Mouse (Mus musculus) neural tube, embryonic 14.5 days (tissue): Measurements from ENCODE around the gene ccdc198. TPM values are rescaled to one million over a fixed set of nuclear protein-coding genes. Genes with fewer than 3 reads are reported as not detected.
"Not testable (repeated sequence)": the region's sequence is repeated elsewhere in the genome, so short reads cannot be mapped to it uniquely, and the experiment has no call there.

ENCODE experiments used
- ATAC-seq: fragments of 200-750 bp; cut with Nextera tagmentation; 2 replicates; pipeline ENCODE4 v1.8.0; 2017; ENCODE audit warnings: low read depth, mild to moderate bottlenecking, moderate TSS enrichment, moderate library complexity
- H3K27ac ChIP-seq: fragments of 300-500 bp; sonication (generic); 2 replicates; pipeline ENCODE4 v1.5.1; 2014; ENCODE audit warnings: low read depth, mild to moderate bottlenecking, control low read depth, low read length, moderate library complexity, mixed read lengths
- H3K27me3 ChIP-seq: fragments of 300-500 bp; sonication (generic); 2 replicates; pipeline ENCODE4 v1.6.1; 2014; ENCODE audit warnings: low read length; ENCODE audit not compliant: control insufficient read depth, insufficient read depth
- H3K36me3 ChIP-seq: fragments of 300-500 bp; sonication (generic); 2 replicates; pipeline ENCODE4 v1.6.1; 2014; ENCODE audit warnings: low read length, mixed read lengths; ENCODE audit not compliant: control insufficient read depth, insufficient read depth
- H3K4me1 ChIP-seq: fragments of 300-500 bp; sonication (generic); 2 replicates; pipeline ENCODE4 v1.6.1; 2014; ENCODE audit warnings: low read length; ENCODE audit not compliant: control insufficient read depth, insufficient read depth
- H3K4me2 ChIP-seq: fragments of 300-500 bp; sonication (generic); 2 replicates; pipeline ENCODE4 v1.6.1; 2014; ENCODE audit warnings: mild to moderate bottlenecking, low read depth, low read length, control low read depth
- H3K4me3 ChIP-seq: fragments of 300-500 bp; sonication (generic); 2 replicates; pipeline ENCODE4 v1.5.1; 2014; ENCODE audit warnings: low read depth, low read length, control low read depth, mixed read lengths
- H3K9ac ChIP-seq: fragments of 300-500 bp; sonication (generic); replicated peaks from 2 replicates; pipeline ENCODE4 v1.6.1; 2014; ENCODE audit warnings: low read depth, mild to moderate bottlenecking, control low read depth, low read length, mixed read lengths
- H3K9me3 ChIP-seq: fragments of 300-500 bp; sonication (generic); 2 replicates; pipeline ENCODE4 v1.6.1; 2016; ENCODE audit warnings: low read length; ENCODE audit not compliant: control insufficient read depth
- WGBS: fragments of 180-500 bp; shearing (Covaris S2); extraction: QIAGEN DNeasy Blood & Tissue Kit; methylation state at CpG from one replicate; pipeline ENCODE4 v1.1.7; 2014; 5-methylcytosine and 5-hydroxymethylcytosine counted together
- polyA plus RNA-seq: library from polyadenylated mRNA; unstranded; fragments of >200 nt; fragmentation: Nextera tagmentation; extraction: Ambion mirVana; gene quantifications from 2 replicates; pipeline ENCODE4 v1.2.1, GENCODE M21; 2014

ccdc198 gene
- polyA plus RNA-seq, 1 experiment from 2014 or later, result 0.28 TPM

DNA sequence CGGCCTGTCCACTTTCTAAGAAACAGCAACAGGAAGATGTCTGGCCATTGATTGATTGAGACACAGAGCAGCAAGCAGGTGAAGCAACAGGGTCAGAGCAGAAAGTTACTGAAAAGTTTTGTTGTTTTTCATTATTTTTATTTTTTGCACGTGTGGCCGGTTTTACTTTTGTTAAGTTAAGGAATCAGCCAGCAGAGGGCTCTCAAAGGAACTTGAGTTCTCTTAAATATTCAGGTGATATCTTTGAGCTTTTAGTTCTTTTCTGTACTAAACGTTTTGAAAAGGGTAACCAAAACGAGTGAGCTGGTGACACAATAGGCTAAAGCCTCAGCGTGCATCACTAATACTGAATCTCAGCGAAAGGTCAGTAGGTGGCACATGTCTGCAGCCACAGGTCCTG is 26.6 kb downstream of the ccdc198 start:
- H3K4me3 ChIP-seq, result no peak overlapping the region
- no peak overlapping the region for H3K4me2 ChIP-seq
- 74% methylated on average over 7 of the region's 7 CpGs for WGBS
- H3K36me3 ChIP-seq, result no peaks in the 10 kb centered on the region
- no peaks in the 10 kb centered on the region for H3K27me3 ChIP-seq
- no peaks in the 10 kb centered on the region for H3K9me3 ChIP-seq
- no peak for ATAC-seq
- H3K9ac ChIP-seq, result no peak overlapping the region
- H3K4me1 ChIP-seq, result no peaks in the 10 kb centered on the region
- H3K27ac ChIP-seq, result no peak overlapping the region

DNA sequence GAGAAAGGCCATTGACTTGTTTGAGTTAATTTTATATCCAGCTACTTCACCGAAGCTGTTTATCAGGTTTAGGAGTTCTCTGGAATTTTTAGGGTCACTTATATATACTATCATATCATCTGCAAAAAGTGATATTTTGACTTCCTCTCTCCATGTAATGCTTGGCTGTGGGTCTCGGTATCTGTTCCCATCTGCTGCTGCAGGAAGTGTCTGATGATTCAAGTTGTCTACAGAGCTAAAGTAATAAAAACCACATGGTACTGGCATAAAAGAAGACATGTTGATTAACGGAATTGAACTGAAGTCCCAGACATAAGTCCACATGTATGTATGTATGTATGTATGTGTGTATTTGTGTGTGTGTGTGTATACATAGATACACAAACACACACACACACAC is 35.1 kb downstream of the ccdc198 start:
- not testable (repeated sequence) for H3K4me2 ChIP-seq, H3K9ac ChIP-seq, ATAC-seq, H3K4me1 ChIP-seq, H3K9me3 ChIP-seq, H3K36me3 ChIP-seq, H3K27me3 ChIP-seq, H3K4me3 ChIP-seq, H3K27ac ChIP-seq
- WGBS, result 90% methylated on average over 3 of the region's 3 CpGs

DNA sequence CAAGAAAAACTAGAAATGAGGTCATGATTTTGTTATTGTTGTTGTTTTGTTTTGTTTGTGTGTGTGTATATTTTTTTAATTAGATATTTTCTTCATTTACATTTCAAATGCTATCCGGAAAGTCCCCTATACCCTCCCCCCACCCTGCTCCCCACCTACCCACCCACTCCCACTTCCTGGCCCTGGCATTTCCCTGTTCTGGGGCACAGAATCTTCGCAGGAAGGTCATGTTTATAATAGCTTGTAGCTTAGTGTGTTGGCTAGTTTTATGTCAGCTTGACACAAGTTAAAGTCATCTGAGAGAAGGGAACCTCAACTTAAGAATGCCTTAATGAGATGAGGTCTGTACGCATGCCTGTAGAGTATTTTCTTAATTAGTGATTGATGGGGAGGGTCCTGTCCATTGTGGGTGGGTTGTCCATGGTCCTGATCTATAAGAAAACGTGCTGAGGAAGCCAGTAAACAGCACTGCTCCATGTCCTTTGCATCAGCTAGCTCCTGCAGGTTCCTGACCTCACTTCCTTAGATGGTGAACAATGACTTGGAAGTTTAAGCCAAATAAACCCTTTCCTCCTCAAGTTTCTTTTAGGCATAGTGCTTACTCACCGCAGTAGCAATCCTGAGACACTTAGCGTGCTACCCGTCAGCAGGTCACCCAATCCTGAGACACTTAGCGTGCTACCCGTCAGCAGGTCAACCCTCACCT is 44.0 kb downstream of the ccdc198 start:
- no peak for ATAC-seq
- H3K4me2 ChIP-seq, result no peak overlapping the region
- H3K36me3 ChIP-seq, result no peaks in the 10 kb centered on the region
- no peaks in the 10 kb centered on the region for H3K4me1 ChIP-seq
- H3K9me3 ChIP-seq, result no peaks in the 10 kb centered on the region
- H3K27me3 ChIP-seq, result no peaks in the 10 kb centered on the region
- 85% methylated on average over 9 of the region's 9 CpGs for WGBS
- no peak overlapping the region for H3K4me3 ChIP-seq
- H3K27ac ChIP-seq, result no peak overlapping the region
- H3K9ac ChIP-seq, result no peak overlapping the region

DNA sequence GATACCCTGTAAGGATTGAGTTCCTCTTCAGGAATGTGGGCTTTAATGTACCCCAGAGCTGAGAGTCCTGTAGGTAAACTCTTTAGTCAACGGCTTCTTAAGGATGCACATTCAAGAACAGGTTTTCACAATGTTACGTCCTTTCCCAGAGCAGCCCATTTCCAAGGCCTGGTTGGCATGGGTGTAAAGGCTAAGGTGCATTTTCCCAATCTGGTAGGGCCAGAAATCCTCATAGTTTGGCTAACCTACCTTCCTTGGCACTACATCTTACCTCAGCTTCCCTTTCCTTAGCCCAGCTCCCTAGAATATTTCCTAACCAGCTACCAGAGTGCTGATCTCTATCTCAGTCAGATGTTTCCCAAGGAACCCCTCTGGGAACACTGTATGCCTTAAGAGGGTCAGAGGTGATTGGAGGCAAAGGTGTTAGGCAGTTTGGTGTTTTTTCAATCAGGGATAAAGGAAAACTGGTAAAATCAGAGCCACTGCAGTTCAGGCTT is 48.2 kb downstream of the ccdc198 start:
- no peak for ATAC-seq
- Histone ChIP-seq H3K4me2 (no peak overlapping the region), H3K27me3 (no peaks in the 10 kb centered on the region), H3K36me3 (no peaks in the 10 kb centered on the region), H3K9me3 (no peaks in the 10 kb centered on the region), H3K4me1 (no peaks in the 10 kb centered on the region), H3K9ac (no peak overlapping the region), H3K4me3 (no peak overlapping the region), H3K27ac (no peak overlapping the region)
- 98% methylated on average over 2 of the region's 2 CpGs for WGBS

DNA sequence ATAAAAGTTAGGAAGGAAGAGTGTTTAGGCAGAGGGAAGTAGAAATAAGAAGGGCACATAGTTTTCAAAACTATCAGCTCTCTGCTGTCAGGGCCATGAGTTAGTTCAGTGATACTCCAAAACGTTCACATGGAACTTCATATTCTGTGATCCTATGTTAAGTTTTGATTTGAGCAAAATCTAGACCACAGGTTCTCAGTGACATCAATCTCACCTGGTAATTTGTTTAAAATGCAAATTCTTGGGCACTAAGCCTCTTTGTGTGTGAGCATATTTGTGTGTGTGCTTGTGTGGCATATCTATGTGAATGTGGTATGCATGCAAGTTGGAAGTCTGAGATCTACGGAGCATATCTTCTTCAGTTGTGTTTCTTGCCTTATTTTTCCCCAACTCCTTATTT is 59.0 kb downstream of the ccdc198 start:
- ATAC-seq, result no peak
- Histone ChIP-seq H3K27ac (no peak overlapping the region), H3K9ac (no peak overlapping the region), H3K4me1 (no peaks in the 10 kb centered on the region), H3K36me3 (peaks cover 7% of the 10 kb centered on the region), H3K9me3 (no peaks in the 10 kb centered on the region), H3K4me3 (no peak overlapping the region), H3K27me3 (no peaks in the 10 kb centered on the region), H3K4me2 (no peak overlapping the region)
- WGBS, result 94% methylated on average over 2 of the region's 2 CpGs

DNA sequence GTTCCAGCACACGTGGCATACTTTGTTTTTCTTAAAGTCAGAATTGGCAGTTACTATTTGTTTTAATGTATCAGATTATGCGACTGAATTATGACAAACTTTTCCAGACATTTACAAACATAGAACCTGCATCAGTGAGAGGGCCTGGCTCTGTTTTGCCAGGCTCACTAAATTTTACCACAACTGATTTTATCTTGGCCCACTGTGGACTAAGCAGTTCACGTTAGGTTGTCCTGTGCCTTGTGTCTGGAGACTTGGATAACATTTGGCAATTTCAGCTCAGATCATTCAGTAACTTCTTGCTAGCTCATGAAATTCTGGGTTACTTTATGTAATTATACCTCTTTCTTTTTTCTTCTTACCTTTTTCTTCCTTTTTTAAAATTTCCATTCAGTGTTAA is 65.5 kb downstream of the ccdc198 start:
- Histone ChIP-seq H3K36me3 (peaks cover 5% of the 10 kb centered on the region), H3K4me2 (no peak overlapping the region), H3K4me1 (peaks cover 4% of the 10 kb centered on the region), H3K27me3 (no peaks in the 10 kb centered on the region), H3K27ac (no peak overlapping the region), H3K4me3 (no peak overlapping the region), H3K9ac (no peak overlapping the region), H3K9me3 (no peaks in the 10 kb centered on the region)
- no peak for ATAC-seq
- WGBS, result 92% methylated on average over 3 of the region's 3 CpGs

DNA sequence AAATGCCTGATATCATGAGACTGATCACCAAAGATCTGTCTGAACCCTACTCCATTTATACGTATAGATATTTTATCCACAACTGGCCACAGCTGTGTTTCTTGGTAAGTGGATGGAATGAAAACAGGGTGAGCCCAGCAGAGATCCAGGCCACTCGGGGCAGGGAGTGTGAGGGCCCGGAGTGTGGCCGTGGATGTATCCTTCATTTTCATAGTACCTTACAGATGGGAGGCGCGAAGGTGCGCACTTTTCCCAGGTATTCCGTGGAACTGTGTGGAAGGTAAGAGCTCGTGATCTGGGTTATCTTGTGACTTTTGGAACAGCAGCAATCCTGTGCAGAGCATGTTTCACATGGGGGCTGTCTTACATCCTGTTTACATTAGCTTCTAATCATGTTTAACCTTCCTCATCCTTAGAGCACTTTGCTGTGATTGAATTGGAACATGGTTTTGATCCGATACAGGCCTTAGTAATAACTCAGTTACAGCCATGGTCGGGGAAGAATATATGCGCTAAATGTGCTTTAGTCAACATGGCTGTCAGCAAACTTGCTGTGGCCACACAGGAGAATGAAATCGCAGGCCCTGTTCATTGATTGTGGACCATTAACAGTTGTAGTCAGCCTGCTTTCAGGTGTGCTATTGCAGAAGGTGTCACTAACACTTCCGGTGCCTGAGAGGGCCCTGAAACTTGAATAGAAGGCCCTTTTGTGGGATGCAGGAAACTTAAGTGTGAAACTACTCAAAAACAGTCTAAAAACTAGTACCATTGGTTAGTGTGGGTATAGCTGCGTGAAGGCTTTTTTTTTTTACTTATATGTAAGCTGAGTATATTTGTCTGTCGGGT is 71.8 kb downstream of the ccdc198 start:
- Histone ChIP-seq H3K4me3 (peak overlapping the region; percentile 94), H3K4me2 (peak overlapping the region; percentile 94), H3K9me3 (no peaks in the 10 kb centered on the region), H3K9ac (peak overlapping the region; percentile 98), H3K27ac (peak overlapping the region; percentile 87), H3K4me1 (peaks cover 28% of the 10 kb centered on the region), H3K27me3 (no peaks in the 10 kb centered on the region), H3K36me3 (peaks cover 5% of the 10 kb centered on the region; the same call in 1 of the 2 replicates)
- no peak for ATAC-seq
- 55% methylated on average over 16 of the region's 16 CpGs for WGBS

DNA sequence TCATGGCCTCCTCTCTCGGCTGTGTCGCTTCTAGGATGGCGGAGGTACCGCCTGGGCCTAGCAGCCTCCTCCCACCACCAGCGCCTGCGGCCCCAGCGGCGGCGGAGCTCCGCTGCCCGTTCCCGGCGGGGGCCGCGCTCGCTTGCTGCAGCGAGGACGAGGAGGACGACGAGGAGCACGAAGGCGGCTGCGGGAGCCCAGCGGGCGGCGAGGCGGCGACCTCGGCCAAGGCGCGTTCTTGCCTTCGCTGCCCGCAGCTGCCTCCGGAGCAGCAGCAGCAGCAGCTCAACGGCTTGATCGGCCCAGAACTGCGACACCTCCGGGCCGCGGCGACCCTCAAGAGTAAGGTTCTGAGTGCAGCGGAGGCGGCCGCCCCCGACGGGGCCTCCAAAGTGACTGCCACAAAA is 72.7 kb downstream of the ccdc198 start:
- peak overlapping the region; percentile 98 for H3K9ac ChIP-seq
- peak overlapping the region; percentile 87 for H3K27ac ChIP-seq
- no peaks in the 10 kb centered on the region for H3K27me3 ChIP-seq
- peak; percentile 87 for ATAC-seq
- H3K4me1 ChIP-seq, result peaks cover 28% of the 10 kb centered on the region
- under 1% methylated on average over 40 of the region's 46 CpGs for WGBS
- peaks cover 5% of the 10 kb centered on the region; the same call in 1 of the 2 replicates for H3K36me3 ChIP-seq
- peak overlapping the region; percentile 94 for H3K4me2 ChIP-seq
- peak overlapping the region; percentile 94 for H3K4me3 ChIP-seq
- H3K9me3 ChIP-seq, result no peaks in the 10 kb centered on the region
